Mouse (Mus musculus) liver, embryonic 14.5 days (tissue): ENCODE measurements around the gene Spata13. TPM values are rescaled to one million over a fixed set of nuclear protein-coding genes. Genes with fewer than 3 reads are reported as not detected.

Source experiments
- ATAC-seq: fragments of 200-750 bp; cut with Nextera tagmentation; 2 replicates; pipeline ENCODE4 v1.8.0; 2017; ENCODE audit warnings: moderate number of reproducible peaks, mild to moderate bottlenecking, moderate library complexity; ENCODE audit not compliant: insufficient read depth
- DNase-seq, 3 experiments: peaks; one replicate each; pipeline ENCODE4 v3.0.0-alpha.2; 2012 to 2013; ENCODE audit warnings: low read depth in 3 of 3, low spot score in 3 of 3
- H3K27ac ChIP-seq: fragments of 300-500 bp; sonication (generic); 2 replicates; pipeline ENCODE4 v1.5.1; 2014; ENCODE audit warnings: moderate library complexity, mild to moderate bottlenecking, control low read depth, inconsistent platforms
- H3K27me3 ChIP-seq: fragments of 300-500 bp; sonication (generic); 2 replicates; pipeline ENCODE4 v1.6.1; 2014; ENCODE audit warnings: mild to moderate bottlenecking, low read length, moderate library complexity; ENCODE audit not compliant: control insufficient read depth, insufficient read depth
- H3K36me3 ChIP-seq: fragments of 300-500 bp; sonication (generic); replicated peaks from 2 replicates; pipeline ENCODE4 v1.6.1; 2014; ENCODE audit warnings: low read depth; ENCODE audit not compliant: control insufficient read depth, insufficient read depth
- H3K4me1 ChIP-seq, 2 experiments: fragments of 200-500 bp in 1 of 2; fragments of 300-500 bp in 1 of 2; sonication (generic) in 1 of 2; replicated peaks; 2 replicates each; pipeline ENCODE4 v1.6.1; 2012 to 2014; ENCODE audit warnings: antibody characterized with exemption in 1 of 2, inconsistent platforms in 1 of 2, low read length in 1 of 2; ENCODE audit not compliant: control insufficient read depth in 2 of 2, insufficient read depth in 2 of 2
- H3K4me2 ChIP-seq: fragments of 300-500 bp; sonication (generic); 2 replicates; pipeline ENCODE4 v1.6.1; 2014; ENCODE audit warnings: low read depth, mild to moderate bottlenecking, control low read depth, moderate library complexity
- H3K4me3 ChIP-seq, 2 experiments: fragments of 200-500 bp in 1 of 2; fragments of 300-500 bp in 1 of 2; sonication (generic) in 1 of 2; 2 replicates each; pipeline ENCODE4 v1.5.1; 2012 to 2014; ENCODE audit warnings: low read depth in 2 of 2, low read length in 2 of 2, mild to moderate bottlenecking in 2 of 2, control low read depth in 1 of 2, inconsistent platforms in 1 of 2, moderate library complexity in 1 of 2; ENCODE audit not compliant: insufficient read depth in 1 of 2
- H3K9ac ChIP-seq: fragments of 300-500 bp; sonication (generic); replicated peaks from 2 replicates; pipeline ENCODE4 v1.6.1; 2014; ENCODE audit warnings: mild to moderate bottlenecking, control low read depth, moderate library complexity
- H3K9me3 ChIP-seq: fragments of 300-500 bp; sonication (generic); 2 replicates; pipeline ENCODE4 v1.6.1; 2016; ENCODE audit warnings: low read length, mixed read lengths; ENCODE audit not compliant: control insufficient read depth
- CTCF ChIP-seq: IDR thresholded peaks from 2 replicates; pipeline ENCODE4 v1.5.1; 2016; ENCODE audit warnings: antibody characterized with exemption, low read depth, control low read depth
- EP300 ChIP-seq: IDR thresholded peaks from 2 replicates; pipeline ENCODE4 v1.6.1; 2016; ENCODE audit warnings: antibody characterized with exemption, low read depth
- WGBS: fragments of 180-500 bp; shearing (Covaris S2); extraction: QIAGEN DNeasy Blood & Tissue Kit; methylation state at CpG from one replicate; pipeline ENCODE4 v1.1.7; 2014; ENCODE audit not compliant: insufficient replicate concordance; 5-methylcytosine and 5-hydroxymethylcytosine counted together
- polyA plus RNA-seq, 2 experiments: library from polyadenylated mRNA; depleted of rRNA in 1 of 2; stranded (reverse) in 1 of 2; unstranded in 1 of 2; fragments of >200 nt; fragmentation: Nextera tagmentation in 1 of 2; extraction: Ambion mirVana in 1 of 2; gene quantifications; 2 replicates each; pipeline versions ENCODE4 v1.2.1 to v1.2.3; 2012 to 2014

Gene Spata13
- polyA plus RNA-seq, 2 experiments, result 5.5 to 14.1 TPM

- Histone ChIP-seq H3K9ac (no peak overlapping the region), H3K4me3 (no peak overlapping the region), H3K27me3 (no peaks in the 10 kb centered on the region; the same call in 1 of the 2 replicates), H3K36me3 (no peaks in the 10 kb centered on the region), H3K9me3 (no peaks in the 10 kb centered on the region), H3K27ac (no peak overlapping the region), H3K4me2 (no peak overlapping the region), H3K4me1 (peaks cover 0 to 21% of the 10 kb centered on the region in 2 experiments; a peak in 3 of 4 replicates)
- TF ChIP-seq EP300 (no peak), CTCF (no peak)
- DNase-seq (no peak), ATAC-seq (no peak)
- 30% methylated on average over 7 of the region's 7 CpGs for WGBS
Observed at GRCm38 (mm10) chr14:60666252-60666651, 32.5 kb downstream of the Spata13 start.

GRCm38 (mm10) chr14:60670191-60670590 is 36.4 kb downstream of the Spata13 start:
- Histone ChIP-seq H3K4me3 (no peak overlapping the region), H3K4me2 (no peak overlapping the region), H3K4me1 (peaks cover 0 to 3% of the 10 kb centered on the region in 2 experiments; a peak in 1 of 4 replicates), H3K9me3 (no peaks in the 10 kb centered on the region), H3K9ac (no peak overlapping the region), H3K27me3 (no peaks in the 10 kb centered on the region; the same call in 1 of the 2 replicates), H3K36me3 (no peaks in the 10 kb centered on the region), H3K27ac (no peak overlapping the region)
- no peak for ATAC-seq
- no peak for DNase-seq
- WGBS, result 65% methylated on average over 7 of the region's 7 CpGs
- TF ChIP-seq CTCF, result no peak

GRCm38 (mm10) chr14:60671504-60671903 is 37.7 kb downstream of the Spata13 start:
- DNase-seq (no peak), ATAC-seq (no peak)
- TF ChIP-seq EP300 (no peak), CTCF (no peak)
- WGBS, result 74% methylated on average over 2 of the region's 2 CpGs
- Histone ChIP-seq H3K9ac (no peak overlapping the region), H3K9me3 (no peaks in the 10 kb centered on the region), H3K4me1 (peaks cover 0 to 3% of the 10 kb centered on the region in 2 experiments; a peak in 1 of 4 replicates), H3K4me3 (no peak overlapping the region), H3K36me3 (no peaks in the 10 kb centered on the region), H3K27ac (no peak overlapping the region), H3K4me2 (no peak overlapping the region), H3K27me3 (no peaks in the 10 kb centered on the region)

- Histone ChIP-seq H3K36me3 (no peaks in the 10 kb centered on the region), H3K4me2 (no peak overlapping the region), H3K27ac (no peak overlapping the region), H3K4me1 (peaks cover 0 to 9% of the 10 kb centered on the region in 2 experiments; a peak in 2 of 4 replicates), H3K27me3 (no peaks in the 10 kb centered on the region), H3K9me3 (no peaks in the 10 kb centered on the region), H3K4me3 (no peak overlapping the region), H3K9ac (no peak overlapping the region)
- TF ChIP-seq CTCF, result no peak
- TF ChIP-seq EP300, result no peak
- no peak for ATAC-seq
- WGBS, result 74% methylated on average over 4 of the region's 4 CpGs
- no peak for DNase-seq
Observed at GRCm38 (mm10) chr14:60675697-60676096, 41.9 kb downstream of the Spata13 start.

- no peak for ATAC-seq
- no peaks in the 10 kb centered on the region for H3K36me3 ChIP-seq
- no peak overlapping the region for H3K27ac ChIP-seq
- H3K9ac ChIP-seq, result no peak overlapping the region
- TF ChIP-seq CTCF, result no peak
- TF ChIP-seq EP300, result no peak
- no peak overlapping the region for H3K4me2 ChIP-seq
- H3K4me3 ChIP-seq, result no peak overlapping the region
- H3K27me3 ChIP-seq, result no peaks in the 10 kb centered on the region
- 60% methylated on average over 2 of the region's 2 CpGs for WGBS
- peaks cover 0 to 6% of the 10 kb centered on the region in 2 experiments; a peak in 2 of 4 replicates for H3K4me1 ChIP-seq
- no peaks in the 10 kb centered on the region for H3K9me3 ChIP-seq
- DNase-seq, result no peak
Observed at GRCm38 (mm10) chr14:60676625-60677314, 43.0 kb downstream of the Spata13 start.
